Mouse (Mus musculus) heart, adult 2 months (tissue): ENCODE measurements around the gene Lmod1. TPM values are rescaled to one million over a fixed set of nuclear protein-coding genes. Genes with fewer than 3 reads are reported as not detected.

ENCODE experiments used
- DNase-seq, 2 experiments: peaks; one replicate each; pipeline ENCODE4 v3.0.0; 2021
- H3K27ac ChIP-seq: fragments of 200-600 bp; 2 replicates; pipeline ENCODE4 v1.8.1; 2022
- H3K27me3 ChIP-seq: fragments of 200-500 bp; 2 replicates; pipeline ENCODE4 v1.6.1; 2012; ENCODE audit warnings: mild to moderate bottlenecking, low read length, inconsistent platforms, mixed read lengths; ENCODE audit not compliant: control insufficient read depth, insufficient read depth
- H3K36me3 ChIP-seq: fragments of 200-500 bp; 2 replicates; pipeline ENCODE4 v1.6.1; 2012; ENCODE audit warnings: low read length, inconsistent platforms; ENCODE audit not compliant: control insufficient read depth, insufficient read depth
- H3K4me1 ChIP-seq: fragments of 200-500 bp; 2 replicates; pipeline ENCODE4 v1.6.1; 2011; ENCODE audit warnings: low read length; ENCODE audit not compliant: control insufficient read depth, insufficient read depth
- H3K4me3 ChIP-seq: fragments of 200-600 bp; 2 replicates; pipeline ENCODE4 v1.8.1; 2022
- H3K79me2 ChIP-seq: fragments of 200-500 bp; replicated peaks from 2 replicates; pipeline ENCODE4 v1.6.1; 2012; ENCODE audit warnings: mild to moderate bottlenecking, inconsistent platforms, low read length, moderate library complexity, mixed read lengths; ENCODE audit not compliant: control insufficient read depth, insufficient read depth
- H3K9ac ChIP-seq: fragments of 200-500 bp; 2 replicates; pipeline ENCODE4 v1.6.1; 2012; ENCODE audit warnings: low read depth, mild to moderate bottlenecking, control low read depth, inconsistent platforms, low read length, mixed read lengths
- CTCF ChIP-seq: fragments of 200-600 bp; IDR thresholded peaks from 2 replicates; pipeline ENCODE4 v1.8.1; 2022; ENCODE audit warnings: antibody characterized with exemption, mild to moderate bottlenecking, moderate library complexity
- EP300 ChIP-seq: fragments of 200-500 bp; IDR thresholded peaks from 2 replicates; pipeline ENCODE4 v1.6.1; 2011; ENCODE audit warnings: low read depth, low read length, control low read depth; ENCODE audit not compliant: insufficient read depth
- POLR2A ChIP-seq: fragments of 200-500 bp; IDR thresholded peaks from 2 replicates; pipeline ENCODE4 v1.6.1; 2011; ENCODE audit warnings: mild to moderate bottlenecking, low read depth, low read length, control low read depth; ENCODE audit not compliant: insufficient read depth
- WGBS: fragments of 180-500 bp; shearing (Covaris S2); methylation state at CpG from one replicate; pipeline ENCODE4 v1.1.7; 2018; 5-methylcytosine and 5-hydroxymethylcytosine counted together
- intact Hi-C: fragments of 180-260 bp; cut with DNase I; formaldehyde crosslinking; loops from one replicate; pipeline ENCODE4 v1.15.1; 2025
- polyA plus RNA-seq: library from polyadenylated mRNA; depleted of rRNA; stranded (reverse); fragments of >200 nt; gene quantifications from 2 replicates; pipeline ENCODE4 v1.2.3, GENCODE M21; 2012
- total RNA-seq, 2 experiments: library from RNA; stranded (reverse); gene quantifications; 2 replicates each; pipeline ENCODE4 v1.2.3; 2021

Gene Lmod1
- total and polyA plus RNA-seq, 3 experiments = 3.7 to 6.4 (median 4.7) TPM

- no peaks in the 10 kb centered on the region for H3K36me3 ChIP-seq
- no peak overlapping the region for H3K9ac ChIP-seq
- H3K79me2 ChIP-seq = no peaks in the 10 kb centered on the region
- WGBS = 92% methylated on average over 7 of the region's 7 CpGs
- no peaks in the 10 kb centered on the region for H3K27me3 ChIP-seq
- H3K4me1 ChIP-seq = no peaks in the 10 kb centered on the region
- no peak for DNase-seq
- no peak for TF ChIP-seq EP300
- TF ChIP-seq POLR2A = no peak
- no peak for TF ChIP-seq CTCF
- intact Hi-C loops = no loop called here
- H3K4me3 ChIP-seq = no peak overlapping the region
- no peak overlapping the region for H3K27ac ChIP-seq
Measured at GRCm38 (mm10) chr1:135323367-135323901, 1.2 kb upstream of the Lmod1 start.

GRCm38 (mm10) chr1:135325934-135326333 lies 1.3 kb downstream of the Lmod1 start:
- TF ChIP-seq POLR2A (no peak), EP300 (no peak), CTCF (no peak)
- DNase-seq = no peak
- Histone ChIP-seq H3K27me3 (no peaks in the 10 kb centered on the region), H3K4me1 (no peaks in the 10 kb centered on the region), H3K9ac (no peak overlapping the region), H3K36me3 (no peaks in the 10 kb centered on the region), H3K4me3 (no peak overlapping the region), H3K79me2 (no peaks in the 10 kb centered on the region), H3K27ac (no peak overlapping the region)
- intact Hi-C loops = no loop called here
- 72% methylated on average over 2 of the region's 2 CpGs for WGBS

GRCm38 (mm10) chr1:135328368-135328767 lies 3.8 kb downstream of the Lmod1 start:
- Histone ChIP-seq H3K4me1 (no peaks in the 10 kb centered on the region; the same call in 1 of the 2 replicates), H3K27ac (no peak overlapping the region), H3K27me3 (no peaks in the 10 kb centered on the region), H3K36me3 (no peaks in the 10 kb centered on the region), H3K9ac (no peak overlapping the region), H3K4me3 (no peak overlapping the region), H3K79me2 (no peaks in the 10 kb centered on the region)
- no peak for TF ChIP-seq POLR2A
- no peak for TF ChIP-seq CTCF
- no peak for TF ChIP-seq EP300
- no peak for DNase-seq
- intact Hi-C loops = no loop called here
- WGBS = 67% methylated on average over 5 of the region's 5 CpGs

- H3K36me3 ChIP-seq = no peaks in the 10 kb centered on the region
- H3K4me3 ChIP-seq = no peak overlapping the region
- no peak for DNase-seq
- TF ChIP-seq CTCF (no peak), EP300 (no peak), POLR2A (no peak)
- intact Hi-C loops = no loop called here
- no peaks in the 10 kb centered on the region; the same call in 1 of the 2 replicates for H3K4me1 ChIP-seq
- 72% methylated on average over 6 of the region's 6 CpGs for WGBS
- H3K27ac ChIP-seq = no peak overlapping the region
- H3K9ac ChIP-seq = no peak overlapping the region
- no peaks in the 10 kb centered on the region for H3K27me3 ChIP-seq
- no peaks in the 10 kb centered on the region for H3K79me2 ChIP-seq
Measured at GRCm38 (mm10) chr1:135330578-135330977, 6.0 kb downstream of the Lmod1 start.

GRCm38 (mm10) chr1:135341947-135342346 lies 17.3 kb downstream of the Lmod1 start:
- peaks cover 2% of the 10 kb centered on the region; the same call in 1 of the 2 replicates for H3K4me1 ChIP-seq
- no peak for DNase-seq
- WGBS = 71% methylated on average over 8 of the region's 8 CpGs
- TF ChIP-seq CTCF = no peak
- no peak for TF ChIP-seq POLR2A
- TF ChIP-seq EP300 = no peak
- H3K36me3 ChIP-seq = no peaks in the 10 kb centered on the region
- intact Hi-C loops = no loop called here
- no peaks in the 10 kb centered on the region for H3K79me2 ChIP-seq
- H3K27me3 ChIP-seq = no peaks in the 10 kb centered on the region; the same call in 1 of the 2 replicates
- no peak overlapping the region for H3K27ac ChIP-seq
- H3K4me3 ChIP-seq = no peak overlapping the region
- no peak overlapping the region for H3K9ac ChIP-seq

GRCm38 (mm10) chr1:135344026-135344425 lies 19.4 kb downstream of the Lmod1 start:
- TF ChIP-seq EP300 = no peak
- no peak for TF ChIP-seq POLR2A
- H3K27ac ChIP-seq = no peak overlapping the region
- no peak for DNase-seq
- no peak overlapping the region for H3K9ac ChIP-seq
- 51% methylated on average over 4 of the region's 4 CpGs for whole genome bisulfite sequencing
- H3K27me3 ChIP-seq = no peaks in the 10 kb centered on the region
- peaks cover 4% of the 10 kb centered on the region; the same call in 1 of the 2 replicates for H3K4me1 ChIP-seq
- no peaks in the 10 kb centered on the region for H3K36me3 ChIP-seq
- H3K4me3 ChIP-seq = no peak overlapping the region
- no peaks in the 10 kb centered on the region for H3K79me2 ChIP-seq
- intact Hi-C loops = no loop called here
